Mouse (Mus musculus): ENCODE data around the gene Aldh8a1.

The Aldh8a1 gene

GRCm38 (mm10) chr10:21367481-21367880 is 9.6 kb upstream of the Aldh8a1 start:
- DNase-seq (ENCODE audit: low read depth, low spot score): no peak

- no peak for DNase-seq (ENCODE audit: low read depth, low spot score)
These were observed 7.5 kb upstream of the Aldh8a1 start for GRCm38 (mm10) chr10:21369586-21369985.

GRCm38 (mm10) chr10:21372271-21372670 is 4.8 kb upstream of the Aldh8a1 start:
- DNase-seq (ENCODE audit: low read depth, low spot score): no peak

GRCm38 (mm10) chr10:21378196-21378944 is 1.3 kb downstream of the Aldh8a1 start:
- peak; percentile 54 for DNase-seq (ENCODE audit: low read depth, low spot score)

- DNase-seq (ENCODE audit: low read depth, low spot score): peak; percentile 86
These were observed 5.8 kb downstream of the Aldh8a1 start for GRCm38 (mm10) chr10:21382914-21383313.

- no peak for DNase-seq (ENCODE audit: low read depth, low spot score)
These were observed 8.1 kb downstream of the Aldh8a1 start for GRCm38 (mm10) chr10:21385111-21385663.

- no peak for DNase-seq (ENCODE audit: low read depth, low spot score)
These were observed 12.0 kb downstream of the Aldh8a1 start for GRCm38 (mm10) chr10:21389075-21389474.

- DNase-seq (ENCODE audit: low read depth, low spot score): peak; percentile 45
These were observed 13.3 kb downstream of the Aldh8a1 start for GRCm38 (mm10) chr10:21390440-21390839.

- DNase-seq (ENCODE audit: low read depth, low spot score): no peak
These were observed 14.2 kb downstream of the Aldh8a1 start for GRCm38 (mm10) chr10:21391286-21391685.

- DNase-seq (ENCODE audit: low read depth, low spot score): no peak
These were observed 16.3 kb downstream of the Aldh8a1 start for GRCm38 (mm10) chr10:21393390-21393789.

GRCm38 (mm10) chr10:21395426-21396139 is 18.5 kb downstream of the Aldh8a1 start:
- DNase-seq (ENCODE audit: low read depth, low spot score): no peak

- DNase-seq (ENCODE audit: low read depth, low spot score): peak; percentile 71
These were observed 21.9 kb downstream of the Aldh8a1 start for GRCm38 (mm10) chr10:21398873-21399425.

GRCm38 (mm10) chr10:21399622-21400021 is 22.5 kb downstream of the Aldh8a1 start:
- no peak for DNase-seq (ENCODE audit: low read depth, low spot score)

- no peak for DNase-seq (ENCODE audit: low read depth, low spot score)
These were observed 22.9 kb downstream of the Aldh8a1 start for GRCm38 (mm10) chr10:21400031-21400430.

GRCm38 (mm10) chr10:21400453-21400852 is 23.4 kb downstream of the Aldh8a1 start:
- DNase-seq (ENCODE audit: low read depth, low spot score): no peak

GRCm38 (mm10) chr10:21401259-21401658 is 24.2 kb downstream of the Aldh8a1 start:
- DNase-seq (ENCODE audit: low read depth, low spot score): no peak

GRCm38 (mm10) chr10:21404822-21405221 is 27.7 kb downstream of the Aldh8a1 start:
- DNase-seq (ENCODE audit: low read depth, low spot score): no peak

GRCm38 (mm10) chr10:21405707-21406534 is 28.8 kb downstream of the Aldh8a1 start:
- DNase-seq (ENCODE audit: low read depth, low spot score): peak; percentile 20

- DNase-seq (ENCODE audit: low read depth, low spot score): no peak
These were observed 33.6 kb downstream of the Aldh8a1 start for GRCm38 (mm10) chr10:21410711-21411110.

GRCm38 (mm10) chr10:21411621-21412205 is 34.6 kb downstream of the Aldh8a1 start:
- peak; percentile 14 for DNase-seq (ENCODE audit: low read depth, low spot score)

GRCm38 (mm10) chr10:21415031-21415430 is 37.9 kb downstream of the Aldh8a1 start:
- no peak for DNase-seq (ENCODE audit: low read depth, low spot score)
